Mouse (Mus musculus): ENCODE data around the gene Epn3. TPM values are rescaled to one million over a fixed set of nuclear protein-coding genes. Genes with fewer than 3 reads are reported as not detected.

The Epn3 gene
- total RNA-seq (2014; fragmentation: Nextera tagmentation) (not detected in 2 replicates), total RNA-seq (2017) (not detected in 2 replicates)

DNA sequence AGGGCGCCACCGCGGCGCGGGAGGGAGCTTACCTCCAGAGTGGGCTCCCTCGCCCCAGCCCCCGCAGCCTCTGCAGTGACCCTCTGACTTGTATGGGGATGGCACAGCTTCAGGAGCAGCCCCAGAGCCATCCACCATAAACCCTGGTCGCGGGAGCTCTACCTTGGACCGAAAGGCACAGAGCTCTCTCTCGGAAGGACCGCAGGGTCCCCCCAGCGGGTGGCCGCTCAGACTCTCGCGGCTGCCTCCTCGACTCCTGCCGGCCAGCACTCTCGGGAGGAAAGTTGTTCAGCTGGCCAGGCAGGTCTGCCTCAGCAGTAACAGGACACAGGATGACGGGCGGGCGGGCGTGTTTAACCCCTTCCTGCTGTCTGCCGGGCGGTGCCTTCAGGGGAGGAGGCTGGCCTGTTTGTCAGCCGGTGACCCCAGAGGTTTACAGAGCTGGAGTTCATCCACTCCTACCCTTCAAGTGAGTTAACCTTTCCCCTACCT is at the start of gene Epn3:
Gene Epn3 (minus strand): TSS at position 314 of the 492 bp plus-strand sequence.
- no peak for ATAC-seq (replicated peaks; ENCODE audit: low FRiP score, low TSS enrichment, poor library complexity, severe bottlenecking)

DNA sequence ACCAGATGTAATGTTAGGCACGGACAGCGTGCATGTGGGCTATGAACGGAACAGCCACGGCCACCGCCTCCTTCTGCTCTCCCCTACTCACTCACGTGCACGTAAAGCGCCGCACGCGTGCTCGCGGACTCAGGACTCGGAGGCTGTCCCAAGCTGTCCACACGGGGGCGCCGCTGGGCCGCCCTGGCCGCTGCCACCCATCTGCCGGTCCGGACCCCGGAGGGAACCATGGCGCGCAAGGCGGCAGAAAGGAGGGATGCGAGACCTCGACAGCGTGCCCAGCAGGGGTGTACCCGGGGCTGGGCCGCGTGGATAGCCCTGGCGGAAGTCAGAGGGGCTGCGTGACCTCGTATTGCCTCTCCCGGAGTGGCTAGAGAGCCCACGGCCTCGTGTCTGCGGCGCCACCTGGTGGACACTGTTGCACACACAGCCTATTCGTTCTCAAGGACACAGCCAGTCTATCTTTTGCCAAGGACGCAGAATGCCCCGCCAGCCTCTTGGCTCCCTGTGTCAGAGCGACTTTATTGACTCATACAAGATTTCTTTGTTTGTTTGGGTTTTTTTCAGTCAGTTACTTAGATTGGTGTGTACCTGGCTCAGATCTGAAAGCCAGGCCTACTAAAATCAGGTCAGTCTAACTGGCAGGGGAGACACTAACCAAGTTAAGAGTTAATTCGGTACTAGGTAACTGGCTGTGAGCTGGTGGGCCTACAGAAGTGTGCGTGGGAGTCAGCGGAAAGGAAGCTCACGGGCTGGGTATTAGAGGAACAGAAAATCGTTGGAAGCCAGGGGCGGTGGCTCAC is 49.3 kb upstream of the Epn3 start, which contains the start of gene Rsad1:
Gene Rsad1 (minus strand): TSS at position 368 of the 803 bp plus-strand sequence.
- ATAC-seq (replicated peaks; ENCODE audit: low FRiP score, low TSS enrichment, poor library complexity, severe bottlenecking), result peak; percentile 89

DNA sequence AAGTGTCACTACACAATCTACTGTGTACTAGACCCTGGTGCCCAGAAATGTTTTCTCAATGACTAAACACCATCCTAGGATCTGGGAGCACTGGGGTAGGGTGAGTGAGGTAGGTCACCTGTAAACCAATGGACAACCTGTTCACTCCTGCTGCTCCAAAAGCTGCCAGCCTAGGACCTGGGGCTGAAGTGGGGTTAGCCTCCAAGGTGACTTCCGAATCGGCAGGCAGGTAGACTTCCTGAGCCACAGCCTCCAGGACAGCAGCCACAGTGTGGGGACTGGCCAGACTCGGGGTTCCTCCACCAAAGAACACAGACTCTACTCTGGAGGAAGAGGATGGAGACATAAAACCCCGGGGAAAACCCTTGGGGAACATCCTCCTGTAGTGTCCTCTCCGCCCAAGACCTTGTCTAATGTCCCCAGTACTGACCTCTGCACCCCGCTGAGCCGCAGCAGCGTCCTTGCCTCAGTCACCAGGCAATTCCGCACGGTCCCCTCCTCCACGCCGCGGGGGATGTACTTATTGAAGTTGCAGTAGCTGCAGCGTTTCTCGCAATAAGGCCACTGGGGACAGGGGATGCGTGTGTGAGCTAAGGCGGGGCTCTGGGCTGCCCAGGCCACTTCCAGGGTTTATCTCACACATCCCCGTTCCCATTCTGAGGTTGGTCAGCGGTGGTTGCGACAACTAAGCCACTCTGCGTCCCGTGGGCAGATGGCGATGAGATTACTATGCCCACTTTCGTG is 48.4 kb upstream of the Epn3 start:
- ATAC-seq (replicated peaks; ENCODE audit: low FRiP score, low TSS enrichment, poor library complexity, severe bottlenecking), result peak; percentile 42

DNA sequence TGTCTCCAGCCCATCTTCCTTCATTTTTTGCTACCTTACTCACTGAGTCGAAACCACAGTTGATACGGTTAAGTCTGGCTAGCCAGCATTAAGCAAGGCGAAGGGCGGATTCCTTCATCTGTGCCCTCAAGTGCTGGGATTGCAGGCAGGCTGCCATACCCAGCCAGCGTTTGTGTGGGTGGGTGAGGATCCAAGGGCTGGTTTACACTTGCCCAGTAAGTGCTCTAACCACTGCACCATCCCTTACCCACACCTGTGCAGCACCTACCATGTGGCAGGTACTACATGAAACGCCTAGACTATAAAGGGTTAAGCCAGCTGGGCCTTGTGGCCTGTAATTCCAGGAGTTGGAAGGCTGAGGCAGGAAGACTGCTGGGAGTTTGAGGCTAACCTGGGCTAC is 47.5 kb upstream of the Epn3 start:
- no peak for ATAC-seq (replicated peaks; ENCODE audit: low FRiP score, low TSS enrichment, poor library complexity, severe bottlenecking)

DNA sequence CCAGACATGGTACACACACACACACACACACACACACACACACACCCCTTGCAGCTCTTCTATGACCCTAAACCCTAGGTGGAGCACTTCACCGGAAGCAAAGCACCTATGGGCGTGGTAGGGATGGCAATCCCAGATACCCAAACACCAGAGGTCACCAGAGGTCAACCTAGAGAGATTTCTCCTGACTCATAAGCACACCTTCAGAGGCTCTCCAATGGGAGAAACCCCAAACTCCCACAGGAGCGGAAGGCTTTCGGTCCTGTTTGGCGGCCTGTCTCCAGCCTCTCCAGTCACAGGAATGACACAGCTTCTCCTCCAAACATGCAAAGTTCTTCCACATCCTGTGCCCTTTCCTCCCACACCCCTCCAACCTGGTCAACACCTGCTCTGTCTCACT is 46.6 kb upstream of the Epn3 start:
- ATAC-seq (replicated peaks; ENCODE audit: low FRiP score, low TSS enrichment, poor library complexity, severe bottlenecking), result no peak

DNA sequence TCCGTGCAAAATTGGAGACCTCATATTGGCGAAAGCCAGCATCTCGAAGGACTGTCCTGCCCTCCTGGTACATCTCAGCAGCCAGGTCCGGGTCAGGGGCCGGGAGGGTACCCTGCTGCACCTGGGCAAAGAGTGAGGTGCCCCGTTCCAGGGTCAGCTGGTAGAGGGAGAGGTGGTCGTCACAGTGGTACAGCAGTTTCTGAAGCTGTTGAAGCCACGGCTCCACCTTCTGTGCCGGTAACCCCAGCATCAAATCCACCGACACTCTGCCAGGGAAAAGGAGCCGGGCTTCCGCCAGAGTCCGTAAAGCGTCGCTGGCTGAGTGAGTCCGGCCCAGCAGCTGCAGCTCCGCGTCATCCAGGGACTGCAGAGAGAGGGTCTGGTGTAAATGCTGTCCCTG is 44.6 kb upstream of the Epn3 start:
- ATAC-seq (replicated peaks; ENCODE audit: low FRiP score, low TSS enrichment, poor library complexity, severe bottlenecking), result no peak

DNA sequence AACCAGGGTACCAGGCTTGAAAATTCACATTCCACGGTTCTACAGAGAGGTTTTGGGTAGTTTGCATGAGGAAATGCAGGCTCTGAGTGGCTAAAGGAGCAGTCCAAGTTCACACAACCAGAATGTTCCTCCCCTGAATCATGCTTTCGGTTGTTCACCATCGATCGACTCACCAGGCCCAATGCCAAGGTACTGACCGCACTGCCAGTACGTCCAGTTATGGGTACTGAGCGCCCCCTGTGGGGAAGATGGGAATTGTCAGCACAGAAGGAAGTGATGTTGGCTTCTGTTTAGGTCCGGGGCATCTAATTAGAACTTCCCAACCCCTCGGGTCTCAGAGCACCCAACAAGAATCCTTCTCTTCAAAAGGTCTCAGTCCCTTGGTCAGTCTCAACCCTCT is 44.2 kb upstream of the Epn3 start:
- 0 out of 2 replicates have a peak, but pooled peaks have one; percentile 28 for ATAC-seq (replicated peaks; ENCODE audit: low FRiP score, low TSS enrichment, poor library complexity, severe bottlenecking)

DNA sequence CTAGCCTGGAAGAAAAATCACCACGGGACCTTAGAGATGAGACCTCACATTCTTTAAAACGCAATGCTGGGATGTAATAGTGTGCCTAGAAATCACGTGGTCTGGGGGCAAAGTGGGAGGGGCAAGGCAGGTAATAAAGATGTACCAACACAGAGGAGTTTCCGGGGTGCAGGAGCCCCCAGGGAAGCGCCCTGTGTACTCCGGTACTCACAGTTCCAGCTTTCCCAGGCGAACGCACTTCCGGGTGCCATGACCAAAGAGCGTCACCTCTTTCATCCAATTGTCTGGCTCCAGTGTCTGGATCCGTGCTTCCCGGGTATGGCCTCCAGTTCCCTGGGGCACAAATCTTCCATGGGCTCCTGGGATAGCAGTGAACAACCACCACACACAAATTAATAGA is 43.6 kb upstream of the Epn3 start:
- ATAC-seq (replicated peaks; ENCODE audit: low FRiP score, low TSS enrichment, poor library complexity, severe bottlenecking), result no peak

DNA sequence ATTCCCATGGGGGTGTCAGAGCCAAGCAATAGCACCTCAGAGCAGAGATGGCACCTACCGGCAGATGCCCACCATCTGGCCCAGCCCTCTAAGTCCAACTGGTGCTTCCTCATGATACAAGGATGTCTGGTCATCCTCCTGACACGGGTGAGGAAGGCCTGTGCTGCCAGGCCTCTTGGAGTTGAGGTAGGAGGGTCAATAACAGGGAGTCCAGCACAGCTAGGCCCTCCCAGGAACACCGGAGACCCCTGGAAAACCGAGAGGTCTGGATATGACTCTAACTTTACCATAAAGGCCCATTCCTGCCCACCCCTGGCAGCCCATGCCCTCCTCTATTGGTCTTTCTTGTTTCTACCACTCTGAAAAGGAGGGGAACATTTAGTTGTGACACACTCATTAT is 42.6 kb upstream of the Epn3 start:
- ATAC-seq (replicated peaks; ENCODE audit: low FRiP score, low TSS enrichment, poor library complexity, severe bottlenecking), result no peak

DNA sequence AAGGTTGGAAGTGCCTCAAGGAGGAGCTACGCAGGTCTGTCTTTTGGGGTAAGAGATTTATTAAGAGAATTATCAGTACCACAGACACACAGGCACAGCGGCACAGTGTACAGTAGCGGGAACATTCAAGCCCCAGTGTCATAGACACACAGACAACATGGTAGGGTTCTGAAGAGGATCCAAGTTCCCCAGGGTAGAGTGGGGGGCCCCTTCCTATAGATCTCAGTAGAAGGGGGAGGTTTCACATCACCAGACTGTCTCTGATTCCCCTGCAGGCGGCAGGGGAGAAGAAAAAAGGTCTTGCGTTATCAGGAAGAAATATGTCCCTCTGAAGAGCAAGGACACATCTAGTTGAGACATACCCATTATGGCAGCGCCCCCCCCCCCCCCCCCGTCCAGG is 40.0 kb upstream of the Epn3 start:
- no peak for ATAC-seq (replicated peaks; ENCODE audit: low FRiP score, low TSS enrichment, poor library complexity, severe bottlenecking)

DNA sequence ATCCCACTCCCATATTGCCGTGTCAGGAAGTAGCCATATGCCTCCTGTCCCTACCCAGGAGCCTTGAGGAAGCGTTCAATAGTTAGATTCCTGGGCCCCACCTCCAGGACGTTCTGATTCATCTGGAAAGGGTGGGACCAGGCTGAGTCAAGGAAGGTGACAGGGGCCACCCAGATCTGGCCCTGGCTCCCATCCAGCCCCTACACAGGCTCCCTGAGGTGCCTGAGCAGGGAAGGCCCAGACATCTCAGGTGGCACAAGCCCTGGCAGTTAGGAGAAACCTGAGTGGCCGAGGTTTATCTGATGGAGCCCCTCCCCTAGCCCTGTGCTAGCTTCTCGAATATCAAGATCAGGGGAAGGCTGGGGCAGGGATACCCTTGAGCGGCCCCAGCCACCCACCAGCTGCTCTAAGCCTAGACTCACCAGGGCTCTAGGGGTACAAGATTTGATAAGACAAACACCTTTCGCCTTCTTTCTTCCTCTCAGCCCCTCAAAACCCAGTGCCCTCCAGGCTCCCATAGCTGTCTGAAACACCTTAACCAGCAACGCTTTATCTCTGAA is 39.0 kb upstream of the Epn3 start:
- no peak for ATAC-seq (replicated peaks; ENCODE audit: low FRiP score, low TSS enrichment, poor library complexity, severe bottlenecking)

DNA sequence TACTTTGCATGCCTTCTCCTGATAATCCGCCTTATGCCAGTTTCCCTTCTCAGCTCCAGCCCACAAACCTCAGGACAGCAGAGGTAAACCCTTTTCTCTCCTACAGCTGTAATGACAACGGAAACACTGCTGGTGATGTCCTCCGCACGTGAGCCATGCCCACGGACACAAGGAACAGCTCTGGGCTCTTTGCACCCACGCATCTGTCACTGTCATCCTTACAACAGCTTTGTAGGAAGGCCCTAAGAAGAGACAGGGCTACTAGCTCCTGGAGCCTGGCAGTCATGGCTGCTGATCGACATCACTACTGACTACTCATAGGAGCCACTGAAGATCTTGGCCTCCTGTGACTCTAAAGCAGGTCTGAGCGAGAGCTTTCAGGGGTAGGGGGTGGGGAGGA is 33.4 kb upstream of the Epn3 start:
- no peak for ATAC-seq (replicated peaks; ENCODE audit: low FRiP score, low TSS enrichment, poor library complexity, severe bottlenecking)

DNA sequence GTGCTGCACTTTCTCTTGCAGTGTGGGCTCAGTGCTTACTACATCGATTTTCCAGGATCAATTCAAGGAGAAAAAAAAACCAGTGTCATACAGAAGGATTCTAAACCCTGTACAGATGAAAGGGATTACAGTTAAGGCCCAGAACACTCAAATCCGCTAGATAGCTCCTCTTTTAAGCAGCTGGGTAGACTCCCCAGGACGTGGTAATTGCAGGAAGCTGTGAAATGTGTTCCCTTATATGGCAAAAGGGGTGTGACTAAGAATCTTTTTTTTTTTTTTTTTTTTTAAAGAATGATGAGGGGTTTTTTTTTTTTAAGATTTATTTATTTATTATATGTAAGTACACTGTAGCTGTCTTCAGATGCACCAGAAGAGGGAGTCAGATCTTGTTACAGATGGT is 29.1 kb upstream of the Epn3 start:
- ATAC-seq (replicated peaks; ENCODE audit: low FRiP score, low TSS enrichment, poor library complexity, severe bottlenecking), result no peak

DNA sequence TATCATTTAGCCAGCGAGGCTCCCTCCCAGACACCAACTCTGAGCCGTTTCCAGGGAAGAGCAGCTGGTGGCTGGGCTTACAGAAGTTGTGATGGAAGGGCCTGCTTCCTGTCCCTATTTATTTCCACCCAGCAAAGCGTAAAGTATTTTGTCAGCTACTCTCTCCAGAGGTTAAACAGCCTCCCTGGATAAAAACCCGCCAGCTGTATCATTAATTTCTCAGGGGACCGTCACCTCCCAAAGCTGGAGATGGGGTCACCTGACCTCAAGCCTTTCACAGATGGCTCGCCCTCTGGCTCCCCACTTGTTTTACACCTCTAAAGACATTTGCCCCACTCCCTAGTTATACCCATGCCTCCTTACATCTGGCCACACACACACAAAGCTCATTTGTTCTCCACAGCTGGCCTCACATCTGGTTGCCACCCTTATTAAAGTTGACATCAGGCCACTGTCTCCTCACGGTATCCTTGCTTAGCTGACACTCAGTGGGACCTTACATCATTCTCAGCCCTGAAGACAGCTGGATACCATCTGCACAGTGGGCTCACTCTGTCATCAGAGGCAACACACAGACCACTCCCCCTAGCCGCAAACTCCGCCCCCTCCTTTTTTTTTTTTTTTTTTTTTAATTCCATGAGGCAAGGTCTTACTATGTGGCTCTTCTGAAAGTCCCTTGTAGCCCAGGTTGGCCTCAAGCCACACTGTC is 26.6 kb upstream of the Epn3 start:
- no peak for ATAC-seq (replicated peaks; ENCODE audit: low FRiP score, low TSS enrichment, poor library complexity, severe bottlenecking)

DNA sequence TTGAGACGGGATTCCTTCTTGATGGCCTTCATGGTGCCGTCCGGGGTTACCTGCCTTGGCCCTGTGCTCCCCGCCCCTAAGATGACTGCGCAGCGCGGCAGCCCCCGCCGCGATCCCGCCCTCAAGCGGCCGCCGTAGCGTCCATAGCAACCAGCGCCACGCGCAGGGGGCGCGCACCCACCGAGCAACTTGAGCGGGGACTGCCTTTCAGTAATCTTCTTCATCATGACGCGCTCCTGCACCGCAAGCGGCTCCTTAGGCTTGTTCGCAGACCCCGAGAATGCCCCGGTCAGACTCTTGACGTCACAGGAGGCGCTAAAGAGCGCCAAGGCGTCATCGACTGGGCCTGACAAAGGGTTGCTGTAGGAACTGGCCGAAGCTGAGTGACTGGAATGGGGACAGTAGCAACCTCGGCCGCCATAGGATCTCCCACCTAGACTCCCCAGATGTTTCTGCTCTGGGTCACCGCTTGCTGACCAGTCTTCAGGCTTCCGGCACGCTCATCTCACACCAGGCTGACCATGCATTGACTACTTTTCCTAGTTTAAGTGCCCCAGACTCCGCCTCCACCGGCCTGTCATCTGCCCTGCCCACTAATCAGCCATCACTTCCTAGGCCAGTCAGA is 21.6 kb upstream of the Epn3 start, which contains the start of gene Mycbpap:
Gene Mycbpap (minus strand): TSS at position 524 of the 625 bp plus-strand sequence.
- peak; percentile 79 for ATAC-seq (replicated peaks; ENCODE audit: low FRiP score, low TSS enrichment, poor library complexity, severe bottlenecking)

DNA sequence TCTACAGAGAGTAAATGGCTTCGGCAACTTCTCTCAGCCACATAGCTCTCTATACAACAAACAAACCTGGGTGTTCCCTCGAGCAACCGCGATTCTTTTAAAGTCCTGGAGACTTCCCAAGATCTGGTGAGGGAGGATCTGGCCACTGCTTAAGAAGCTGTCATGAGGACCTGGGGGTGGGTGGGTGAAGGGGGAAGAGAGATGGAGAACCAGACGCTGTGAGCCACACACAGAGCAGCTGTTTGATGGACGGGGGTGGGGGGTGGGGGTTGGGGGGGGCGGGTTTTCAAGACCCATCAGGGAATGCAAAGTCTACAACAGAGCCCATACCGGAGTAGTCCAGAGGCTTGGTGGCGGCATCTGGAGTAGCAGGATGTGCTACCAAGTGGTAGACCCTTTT is 13.7 kb upstream of the Epn3 start:
- ATAC-seq (replicated peaks; ENCODE audit: low FRiP score, low TSS enrichment, poor library complexity, severe bottlenecking), result no peak

DNA sequence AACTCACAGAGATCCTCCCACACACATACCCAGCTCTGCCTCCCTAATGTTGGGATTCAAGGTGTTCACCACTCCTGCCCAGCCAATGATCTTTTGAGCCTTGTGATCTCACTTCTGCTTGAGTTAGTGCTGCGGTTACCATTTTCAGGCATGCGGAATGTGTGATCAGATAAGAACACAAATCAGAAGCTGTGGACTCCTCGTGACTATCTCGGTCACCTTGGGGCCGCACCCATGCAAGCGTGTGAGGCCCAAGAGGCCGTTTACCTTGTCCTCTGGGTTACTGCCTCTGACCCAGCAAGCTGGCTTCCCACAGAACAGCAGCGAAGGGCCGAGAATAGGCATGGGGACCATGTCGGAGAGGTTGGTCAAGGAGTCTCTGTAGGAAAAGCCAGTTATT is 9.2 kb upstream of the Epn3 start:
- no peak for ATAC-seq (replicated peaks; ENCODE audit: low FRiP score, low TSS enrichment, poor library complexity, severe bottlenecking)

DNA sequence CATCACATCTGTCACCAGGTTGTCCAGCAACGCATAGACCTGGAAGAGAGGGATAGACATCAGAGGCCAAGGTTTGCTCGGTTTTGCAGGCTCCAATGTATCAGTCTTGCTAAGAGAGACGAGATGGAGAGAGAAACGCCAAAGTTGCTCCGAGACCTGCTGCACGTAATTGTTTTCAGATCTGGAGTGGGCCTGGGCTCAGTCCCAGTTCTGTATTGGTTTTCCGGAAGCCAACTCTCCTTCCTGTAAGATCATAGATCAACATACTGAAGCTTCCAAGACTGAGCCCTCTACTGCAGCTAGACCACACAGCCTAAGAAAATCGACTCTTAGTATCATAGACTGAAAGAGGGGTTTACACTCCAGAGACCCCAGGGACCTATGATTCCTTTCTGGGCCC is 1.7 kb upstream of the Epn3 start:
- ATAC-seq (replicated peaks; ENCODE audit: low FRiP score, low TSS enrichment, poor library complexity, severe bottlenecking), result no peak

DNA sequence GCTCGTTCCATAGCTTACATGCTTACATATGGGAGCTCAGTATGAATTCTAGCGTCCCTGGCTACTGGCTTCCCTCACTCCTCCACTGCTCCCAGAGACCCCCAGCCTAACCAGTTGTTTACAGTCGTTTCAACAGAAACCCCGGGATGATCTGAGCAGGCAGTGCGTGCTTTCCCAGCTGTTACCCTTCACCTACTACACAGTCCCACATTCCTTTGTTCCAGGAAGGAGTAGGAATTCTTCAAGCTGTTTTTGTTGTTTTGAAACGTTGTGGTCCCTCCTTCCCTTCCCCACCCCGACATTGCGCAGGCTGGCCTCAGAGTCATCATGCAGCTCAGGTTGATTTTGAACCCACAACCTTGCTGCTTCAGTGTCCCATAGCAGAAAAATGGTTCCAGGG is 588 bp upstream of the Epn3 start:
- ATAC-seq (replicated peaks; ENCODE audit: low FRiP score, low TSS enrichment, poor library complexity, severe bottlenecking), result no peak
